Mouse (Mus musculus): ENCODE data around the gene Vav3.

Gene Vav3

GRCm38 (mm10) chr3:109352690-109353089 lies 12.2 kb downstream of the Vav3 start:
- DNase-seq (ENCODE audit: low read depth, low spot score): no peak

GRCm38 (mm10) chr3:109353814-109354213 lies 13.4 kb downstream of the Vav3 start:
- DNase-seq (ENCODE audit: low read depth, low spot score): no peak

- DNase-seq (ENCODE audit: low read depth, low spot score): no peak
Observed at GRCm38 (mm10) chr3:109355158-109355557, 14.7 kb downstream of the Vav3 start.

GRCm38 (mm10) chr3:109360746-109361145 lies 20.3 kb downstream of the Vav3 start:
- DNase-seq (ENCODE audit: low read depth, low spot score): no peak

GRCm38 (mm10) chr3:109361882-109362281 lies 21.4 kb downstream of the Vav3 start:
- no peak for DNase-seq (ENCODE audit: low read depth, low spot score)

- no peak for DNase-seq (ENCODE audit: low read depth, low spot score)
Observed at GRCm38 (mm10) chr3:109362310-109362709, 21.9 kb downstream of the Vav3 start.

- no peak for DNase-seq (ENCODE audit: low read depth, low spot score)
Observed at GRCm38 (mm10) chr3:109363522-109363921, 23.1 kb downstream of the Vav3 start.

- DNase-seq (ENCODE audit: low read depth, low spot score): no peak
Observed at GRCm38 (mm10) chr3:109365875-109366274, 25.4 kb downstream of the Vav3 start.

GRCm38 (mm10) chr3:109366411-109366851 lies 26.0 kb downstream of the Vav3 start:
- no peak for DNase-seq (ENCODE audit: low read depth, low spot score)

- DNase-seq (ENCODE audit: low read depth, low spot score): no peak
Observed at GRCm38 (mm10) chr3:109368383-109369289, 28.2 kb downstream of the Vav3 start.

- no peak for DNase-seq (ENCODE audit: low read depth, low spot score)
Observed at GRCm38 (mm10) chr3:109371576-109371975, 31.1 kb downstream of the Vav3 start.

GRCm38 (mm10) chr3:109372678-109373077 lies 32.2 kb downstream of the Vav3 start:
- no peak for DNase-seq (ENCODE audit: low read depth, low spot score)

- no peak for DNase-seq (ENCODE audit: low read depth, low spot score)
Observed at GRCm38 (mm10) chr3:109378278-109378677, 37.8 kb downstream of the Vav3 start.

- no peak for DNase-seq (ENCODE audit: low read depth, low spot score)
Observed at GRCm38 (mm10) chr3:109378684-109379083, 38.2 kb downstream of the Vav3 start.

GRCm38 (mm10) chr3:109388730-109389129 lies 48.3 kb downstream of the Vav3 start:
- no peak for DNase-seq (ENCODE audit: low read depth, low spot score)

GRCm38 (mm10) chr3:109401527-109401926 lies 61.1 kb downstream of the Vav3 start:
- DNase-seq (ENCODE audit: low read depth, low spot score): no peak

- DNase-seq (ENCODE audit: low read depth, low spot score): no peak
Observed at GRCm38 (mm10) chr3:109411294-109411693, 70.8 kb downstream of the Vav3 start.

GRCm38 (mm10) chr3:109420403-109420802 lies 80.0 kb downstream of the Vav3 start:
- no peak for DNase-seq (ENCODE audit: low read depth, low spot score)

GRCm38 (mm10) chr3:109421019-109421418 lies 80.6 kb downstream of the Vav3 start:
- peak; percentile 28 for DNase-seq (ENCODE audit: low read depth, low spot score)

- DNase-seq (ENCODE audit: low read depth, low spot score): no peak
Observed at GRCm38 (mm10) chr3:109423440-109424079, 83.1 kb downstream of the Vav3 start.

- DNase-seq (ENCODE audit: low read depth, low spot score): peak; percentile 36
Observed at GRCm38 (mm10) chr3:109431285-109431684, 90.8 kb downstream of the Vav3 start.

GRCm38 (mm10) chr3:109438552-109438951 lies 98.1 kb downstream of the Vav3 start:
- no peak for DNase-seq (ENCODE audit: low read depth, low spot score)

GRCm38 (mm10) chr3:109439253-109439652 lies 98.8 kb downstream of the Vav3 start:
- DNase-seq (ENCODE audit: low read depth, low spot score): no peak

All from mesoderm, embryonic 11.5 days (tissue).